ENCODE assay signal across 8 mouse cellular contexts in the genomic region with DNA sequence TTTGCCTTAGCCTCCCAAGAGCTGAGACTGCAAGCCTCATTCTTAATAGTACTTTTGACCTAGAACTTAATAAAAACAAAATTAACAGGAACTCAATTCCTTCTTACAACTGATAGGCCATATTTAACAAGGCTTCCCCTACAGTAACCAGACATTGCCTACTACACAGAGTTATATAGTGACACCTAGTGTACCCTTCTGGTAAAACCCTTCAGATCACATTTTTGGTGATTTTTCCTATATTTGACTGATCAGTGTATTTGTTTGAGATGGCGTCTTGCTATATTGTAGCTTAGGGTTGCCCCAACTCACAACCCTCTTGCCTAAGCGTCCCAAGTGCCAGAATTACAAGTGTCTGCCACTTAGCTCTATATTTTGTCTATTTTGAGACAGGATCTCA. TPM values are rescaled to one million over a fixed set of nuclear protein-coding genes. Genes with fewer than 3 reads are reported as not detected.
DNase-seq lines count a peak whose midpoint lies in the region.

No protein-coding gene starts in this region.

- intact Hi-C loops in heart, postnatal 14 days (cut with DNase I): loop anchor here (2.0 to 5.0 kb wide), 2 partner anchors 71 to 414 kb away; no protein-coding TSS in a partner anchor

- DNase-seq in heart, adult 8-10 months (ENCODE audit: low spot score): peak; percentile 44
- no peak for DNase-seq in heart, postnatal 14 days
- peak; percentile 66 for DNase-seq in CD4-positive helper T cell, adult 2 months (ENCODE audit: low read depth, low spot score)
- peak; percentile 14 for DNase-seq in brain, embryonic 18.5 days (ENCODE audit: low read depth, low spot score)
- DNase-seq in lung, postnatal 10 days: peak; percentile 28
- no peak for DNase-seq in adrenal gland, postnatal 4 days (ENCODE audit: low spot score in 2 of 2)
- DNase-seq in right cerebral cortex, adult 2 months (ENCODE audit: low spot score in 2 of 2): no peak
- no peak for DNase-seq in adrenal gland, postnatal 10 days

RNA-seq across cellular contexts. Expression of gene Slc25a3, which starts 17.7 kb away (rescaled TPM):
- 1,000 to 10,000 TPM; 2,608 to 2,760 (median 2,679) TPM for total RNA-seq in heart, adult 8-10 months (2022)
- total RNA-seq in heart, postnatal 14 days (2021): 1,000 to 10,000 TPM; 2,379 to 2,461 TPM
- 100 to 1,000 TPM; 840 to 862 TPM for total RNA-seq in adrenal gland, postnatal 4 days (2021)
- 100 to 1,000 TPM; 725 to 758 TPM for total RNA-seq in adrenal gland, postnatal 10 days (2021)

RNA-seq across cellular contexts. Expression of gene Tmpo, which starts 39.6 kb away (rescaled TPM):
- 10 to 100 TPM; 36.7 to 45.0 (median 41.1) TPM for total RNA-seq in heart, adult 8-10 months (2022)
- 10 to 100 TPM; 54.4 to 60.4 TPM for total RNA-seq in heart, postnatal 14 days (2021)
- total RNA-seq in adrenal gland, postnatal 4 days (2021): 100 to 1,000 TPM; 203 to 231 TPM
- total RNA-seq in adrenal gland, postnatal 10 days (2021): 100 to 1,000 TPM; 116 to 140 TPM

RNA-seq across cellular contexts. Expression of gene Ikbip, which starts 58.8 kb away (rescaled TPM):
- total RNA-seq in heart, adult 8-10 months (2022): 10 to 100 TPM; 19.8 to 22.9 (median 21.7) TPM
- total RNA-seq in heart, postnatal 14 days (2021): 10 to 100 TPM; 18.2 to 18.7 TPM
- 10 to 100 TPM; 43.3 to 48.0 TPM for total RNA-seq in adrenal gland, postnatal 4 days (2021)
- total RNA-seq in adrenal gland, postnatal 10 days (2021): 10 to 100 TPM; 30.4 to 34.5 TPM

RNA-seq across cellular contexts. Expression of gene Apaf1, which starts 59.0 kb away (rescaled TPM):
- total RNA-seq in heart, adult 8-10 months (2022): 1 to 10 TPM; 4.3 to 7.4 (median 5.6) TPM
- total RNA-seq in heart, postnatal 14 days (2021): 10 to 100 TPM; 11.7 to 12.1 TPM
- total RNA-seq in adrenal gland, postnatal 4 days (2021): 10 to 100 TPM; 14.8 to 16.5 TPM
- total RNA-seq in adrenal gland, postnatal 10 days (2021): 10 to 100 TPM; 13.5 to 14.7 TPM

Comparison
In these comparisons a context has a peak if more than half of its experiments do, and no peak if none do; other contexts are left out.
1. DNase-seq: peak in heart, adult 8-10 months (single experiment), CD4-positive helper T cell, adult 2 months (single experiment), brain, embryonic 18.5 days (single experiment) and lung, postnatal 10 days (single experiment); none in heart, postnatal 14 days (0 of 2), adrenal gland, postnatal 4 days (0 of 2), right cerebral cortex, adult 2 months (0 of 2) and adrenal gland, postnatal 10 days (single experiment).